Mouse (Mus musculus): Measurements from ENCODE around the gene Neurl1b. TPM values are rescaled to one million over a fixed set of nuclear protein-coding genes. Genes with fewer than 3 reads are reported as not detected.

The Neurl1b gene
- polyA plus RNA-seq, 1 experiment: 22.0 TPM

DNA sequence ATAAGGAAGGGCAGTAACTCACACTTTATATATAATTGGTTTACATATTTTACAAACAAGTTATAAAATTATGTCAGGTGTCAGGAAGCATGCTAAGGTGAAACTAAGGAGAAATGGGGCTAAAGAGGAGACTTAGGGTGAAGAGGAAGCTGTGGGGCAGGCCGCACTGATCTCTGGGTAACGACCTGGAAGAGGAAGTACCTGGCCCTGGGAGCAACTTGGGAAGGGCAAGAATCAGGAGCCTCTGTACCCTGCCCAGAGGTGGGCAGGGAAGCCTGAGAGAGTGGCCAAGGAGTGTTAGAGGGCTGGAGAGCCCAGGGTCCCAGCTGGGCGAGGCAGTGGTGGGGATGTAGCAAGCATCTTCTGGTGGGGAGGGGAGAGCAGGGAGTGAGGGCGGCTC, 66.3 kb downstream of the Neurl1b start:
- no peaks in the 10 kb centered on the region for H3K27me3 ChIP-seq (replicated peaks; ENCODE audit: control insufficient read depth, insufficient read depth, low read length)
- no peak for TF ChIP-seq POLR2A (IDR thresholded peaks at IDR 0.05; ENCODE audit: low read depth, low read length)
- no peak for TF ChIP-seq CTCF (conservative IDR thresholded peaks at IDR 0.05; ENCODE audit: insufficient read depth, insufficient read length, low read depth, low read length)
- 89% methylated on average over 4 of the region's 4 CpGs for WGBS
- no peak for DNase-seq
- no peak overlapping the region for H3K27ac ChIP-seq (ENCODE audit: insufficient read depth, low read depth, low read length)
- H3K4me3 ChIP-seq (ENCODE audit: insufficient read depth, low read depth, low read length): no peak overlapping the region
- H3K36me3 ChIP-seq (ENCODE audit: control insufficient read depth, insufficient read depth, low read length): no peaks in the 10 kb centered on the region
- H3K4me1 ChIP-seq (ENCODE audit: control insufficient read depth, insufficient read depth, low read length): no peaks in the 10 kb centered on the region

DNA sequence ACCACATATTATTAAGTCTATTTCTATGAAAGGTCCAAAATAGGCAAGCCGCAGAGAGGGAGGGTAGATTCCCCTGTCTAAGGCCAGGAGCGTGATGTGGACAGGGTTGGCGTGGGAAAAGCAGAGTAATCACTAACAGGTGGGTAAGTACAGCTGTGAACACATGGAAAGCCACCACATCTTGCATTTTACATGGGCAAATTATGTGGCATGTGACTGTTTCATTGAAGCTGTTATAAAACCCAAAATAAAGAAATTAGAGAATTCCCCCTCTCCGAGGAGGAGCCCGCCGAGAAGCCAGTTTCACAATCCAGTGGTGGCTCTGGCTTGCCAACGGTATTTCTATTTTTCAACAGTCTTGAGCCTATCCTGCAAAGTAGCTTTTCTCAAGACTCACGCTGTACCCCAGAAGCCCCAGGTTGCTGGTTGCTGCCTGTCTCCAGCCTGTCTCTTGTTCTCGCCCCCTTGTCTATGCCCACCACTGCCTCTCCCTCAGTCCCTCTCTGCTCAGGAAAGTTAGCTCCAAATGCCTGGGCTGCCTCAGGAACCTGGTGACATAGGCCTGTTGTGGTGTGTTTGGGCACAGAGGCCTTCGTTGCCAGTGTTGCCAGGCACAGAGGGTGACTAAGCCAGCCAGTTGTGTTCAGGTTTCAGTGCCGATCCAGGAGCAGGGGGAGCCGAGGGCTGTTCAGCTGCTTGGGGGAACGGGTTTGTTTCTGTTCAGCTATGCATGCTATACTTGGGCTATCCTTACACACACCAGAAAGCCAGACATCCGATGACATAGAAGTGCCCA, 70.2 kb downstream of the Neurl1b start:
- 83% methylated on average over 14 of the region's 14 CpGs for WGBS
- TF ChIP-seq CTCF (conservative IDR thresholded peaks at IDR 0.05; ENCODE audit: insufficient read depth, insufficient read length, low read depth, low read length) (no peak), POLR2A (IDR thresholded peaks at IDR 0.05; ENCODE audit: low read depth, low read length) (no peak)
- Histone ChIP-seq H3K4me3 (ENCODE audit: insufficient read depth, low read depth, low read length) (no peak overlapping the region), H3K27me3 (replicated peaks; ENCODE audit: control insufficient read depth, insufficient read depth, low read length) (no peaks in the 10 kb centered on the region), H3K36me3 (ENCODE audit: control insufficient read depth, insufficient read depth, low read length) (no peaks in the 10 kb centered on the region), H3K27ac (ENCODE audit: insufficient read depth, low read depth, low read length) (no peak overlapping the region), H3K4me1 (ENCODE audit: control insufficient read depth, insufficient read depth, low read length) (peaks cover 5% of the 10 kb centered on the region; the same call in 1 of the 2 replicates)
- DNase-seq: no peak

DNA sequence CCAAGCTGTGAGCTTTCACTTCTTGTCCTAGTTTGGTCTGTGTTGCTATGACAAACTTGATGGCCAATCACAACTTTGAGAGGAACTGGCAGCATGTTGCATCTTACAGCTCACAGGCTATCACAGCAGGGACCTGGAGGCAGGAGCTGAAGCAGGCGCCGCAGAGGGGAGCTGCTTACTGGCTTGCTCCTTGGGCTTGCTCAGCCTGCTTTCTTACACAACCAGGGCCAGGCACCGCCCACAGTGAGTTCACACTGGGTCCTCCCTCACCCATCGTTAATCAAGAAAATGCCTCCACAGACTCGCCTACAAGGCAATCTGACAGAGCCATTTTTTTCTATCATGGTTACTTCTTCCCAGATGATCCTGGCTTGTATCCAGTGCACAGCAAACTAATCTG, 72.6 kb downstream of the Neurl1b start:
- Histone ChIP-seq H3K4me1 (ENCODE audit: control insufficient read depth, insufficient read depth, low read length) (peaks cover 15% of the 10 kb centered on the region), H3K4me3 (ENCODE audit: insufficient read depth, low read depth, low read length) (no peak overlapping the region), H3K36me3 (ENCODE audit: control insufficient read depth, insufficient read depth, low read length) (no peaks in the 10 kb centered on the region), H3K27ac (ENCODE audit: insufficient read depth, low read depth, low read length) (no peak overlapping the region), H3K27me3 (replicated peaks; ENCODE audit: control insufficient read depth, insufficient read depth, low read length) (no peaks in the 10 kb centered on the region)
- DNase-seq: peak; percentile 63
- WGBS: 57% methylated on average over 5 of the region's 5 CpGs
- TF ChIP-seq POLR2A (IDR thresholded peaks at IDR 0.05; ENCODE audit: low read depth, low read length): no peak
- TF ChIP-seq CTCF (conservative IDR thresholded peaks at IDR 0.05; ENCODE audit: insufficient read depth, insufficient read length, low read depth, low read length): no peak

DNA sequence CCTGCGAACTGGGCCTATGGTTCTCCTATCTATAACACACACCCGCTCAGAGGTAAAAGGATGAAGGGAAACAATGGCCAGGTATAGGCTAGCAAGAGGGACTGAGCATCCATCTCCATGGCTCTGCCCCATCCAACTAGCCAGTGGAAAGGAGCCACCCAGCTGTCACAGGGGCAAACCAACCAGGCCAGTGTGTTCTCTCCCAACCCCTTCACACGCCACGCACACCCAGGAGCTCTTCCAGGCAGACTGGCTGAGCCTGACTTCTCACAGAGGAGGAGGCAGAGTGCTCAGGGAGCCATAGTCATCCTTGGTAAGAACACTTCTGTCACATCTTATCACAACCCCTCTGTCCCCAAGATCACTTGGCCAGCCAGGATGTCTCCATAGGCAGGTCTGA, 73.3 kb downstream of the Neurl1b start:
- Histone ChIP-seq H3K27me3 (replicated peaks; ENCODE audit: control insufficient read depth, insufficient read depth, low read length) (no peaks in the 10 kb centered on the region), H3K27ac (ENCODE audit: insufficient read depth, low read depth, low read length) (no peak overlapping the region), H3K4me1 (ENCODE audit: control insufficient read depth, insufficient read depth, low read length) (peaks cover 15% of the 10 kb centered on the region), H3K36me3 (ENCODE audit: control insufficient read depth, insufficient read depth, low read length) (no peaks in the 10 kb centered on the region), H3K4me3 (ENCODE audit: insufficient read depth, low read depth, low read length) (no peak overlapping the region)
- TF ChIP-seq CTCF (conservative IDR thresholded peaks at IDR 0.05; ENCODE audit: insufficient read depth, insufficient read length, low read depth, low read length): no peak
- TF ChIP-seq POLR2A (IDR thresholded peaks at IDR 0.05; ENCODE audit: low read depth, low read length): no peak
- no peak for DNase-seq
- 95% methylated on average over 4 of the region's 4 CpGs for WGBS

DNA sequence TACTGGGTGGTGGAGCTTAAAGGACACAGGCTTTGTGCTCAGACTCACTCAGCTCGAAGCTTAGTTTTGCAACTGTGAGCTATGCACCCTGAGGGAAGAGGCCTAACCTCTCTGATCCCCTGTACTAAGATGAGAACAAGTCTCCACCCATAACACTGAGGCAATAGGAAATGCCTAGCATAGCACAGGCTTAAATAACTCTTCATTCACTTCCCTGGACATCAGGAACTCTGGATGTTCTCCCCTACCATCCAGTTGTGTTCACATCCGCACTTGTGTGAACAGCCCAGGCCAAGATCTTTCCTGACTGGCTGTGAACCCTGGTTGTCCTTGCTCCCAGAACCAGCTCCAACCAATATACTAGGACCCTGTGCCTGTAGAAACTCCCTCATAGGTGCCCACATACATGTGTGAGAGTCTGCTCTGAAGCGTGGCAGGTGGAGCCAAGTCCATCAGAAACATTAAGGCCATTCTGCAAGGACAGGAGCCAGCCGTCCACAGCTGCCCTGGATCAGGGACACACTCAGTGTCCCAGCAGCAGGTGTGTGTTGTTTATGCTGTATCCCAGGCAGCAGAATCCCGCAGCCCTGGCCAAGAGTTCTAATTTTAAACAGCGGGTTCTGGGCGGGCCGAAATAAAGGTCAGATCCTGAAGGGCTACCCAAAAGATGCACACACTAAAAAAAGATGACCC, 74.2 kb downstream of the Neurl1b start:
- Histone ChIP-seq H3K4me1 (ENCODE audit: control insufficient read depth, insufficient read depth, low read length) (peaks cover 15% of the 10 kb centered on the region), H3K36me3 (ENCODE audit: control insufficient read depth, insufficient read depth, low read length) (no peaks in the 10 kb centered on the region), H3K27ac (ENCODE audit: insufficient read depth, low read depth, low read length) (peak overlapping the region; percentile 70), H3K4me3 (ENCODE audit: insufficient read depth, low read depth, low read length) (no peak overlapping the region), H3K27me3 (replicated peaks; ENCODE audit: control insufficient read depth, insufficient read depth, low read length) (no peaks in the 10 kb centered on the region)
- WGBS: 58% methylated on average over 8 of the region's 8 CpGs
- peak; percentile 73 for DNase-seq
- TF ChIP-seq CTCF (conservative IDR thresholded peaks at IDR 0.05; ENCODE audit: insufficient read depth, insufficient read length, low read depth, low read length): no peak
- TF ChIP-seq POLR2A (IDR thresholded peaks at IDR 0.05; ENCODE audit: low read depth, low read length): no peak

DNA sequence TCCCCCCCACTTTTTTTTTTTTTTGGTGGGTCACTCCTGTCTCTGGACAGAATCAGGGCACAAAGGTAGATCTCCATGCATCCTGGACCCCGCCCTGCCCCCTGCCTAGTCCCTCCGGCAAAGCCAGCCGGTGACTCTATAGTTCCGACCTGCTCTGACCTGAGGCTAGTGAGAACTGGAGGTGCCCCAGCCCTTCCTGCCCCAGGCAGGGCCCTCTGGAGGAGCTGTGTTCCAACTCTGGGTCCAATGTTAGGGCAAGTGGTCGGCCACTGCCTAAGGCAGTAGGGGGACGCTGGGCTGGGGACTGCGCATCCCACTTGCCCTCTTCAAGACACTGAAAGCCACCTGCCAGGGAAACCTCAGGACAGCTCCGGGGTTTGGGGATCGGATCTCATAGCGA, 75.4 kb downstream of the Neurl1b start:
- Histone ChIP-seq H3K27ac (ENCODE audit: insufficient read depth, low read depth, low read length) (peak overlapping the region; percentile 51; the same call in 1 of the 2 replicates), H3K27me3 (replicated peaks; ENCODE audit: control insufficient read depth, insufficient read depth, low read length) (no peaks in the 10 kb centered on the region), H3K4me3 (ENCODE audit: insufficient read depth, low read depth, low read length) (no peak overlapping the region), H3K36me3 (ENCODE audit: control insufficient read depth, insufficient read depth, low read length) (no peaks in the 10 kb centered on the region), H3K4me1 (ENCODE audit: control insufficient read depth, insufficient read depth, low read length) (peaks cover 15% of the 10 kb centered on the region)
- DNase-seq: no peak
- no peak for TF ChIP-seq POLR2A (IDR thresholded peaks at IDR 0.05; ENCODE audit: low read depth, low read length)
- no peak for TF ChIP-seq CTCF (conservative IDR thresholded peaks at IDR 0.05; ENCODE audit: insufficient read depth, insufficient read length, low read depth, low read length)
- WGBS: 96% methylated on average over 10 of the region's 10 CpGs

DNA sequence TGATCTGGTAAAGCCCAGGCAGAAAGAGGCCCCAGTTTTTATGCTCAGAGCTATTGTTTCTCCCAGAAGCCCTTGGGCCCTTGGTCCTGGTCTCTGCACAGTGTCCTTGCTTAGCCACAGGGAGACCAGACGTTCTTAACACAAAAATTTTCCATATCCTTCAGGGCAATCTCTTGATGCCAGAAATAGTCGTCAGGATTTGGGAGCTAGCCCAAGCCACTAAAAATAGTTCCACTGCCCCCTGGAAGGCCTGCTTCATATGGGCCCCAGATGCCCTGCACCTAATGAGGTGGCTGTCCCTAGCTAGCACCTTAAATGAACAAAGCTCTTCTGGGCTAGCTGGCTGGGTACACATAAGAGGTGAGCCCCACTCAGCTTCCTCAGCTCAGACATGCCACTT, 76.3 kb downstream of the Neurl1b start:
- TF ChIP-seq POLR2A (IDR thresholded peaks at IDR 0.05; ENCODE audit: low read depth, low read length) (no peak), CTCF (conservative IDR thresholded peaks at IDR 0.05; ENCODE audit: insufficient read depth, insufficient read length, low read depth, low read length) (no peak)
- H3K27ac ChIP-seq (ENCODE audit: insufficient read depth, low read depth, low read length): peak overlapping the region; percentile 85
- WGBS: 23% methylated on average over 2 of the region's 2 CpGs
- H3K4me1 ChIP-seq (ENCODE audit: control insufficient read depth, insufficient read depth, low read length): peaks cover 15% of the 10 kb centered on the region
- DNase-seq: peak; percentile 81
- no peaks in the 10 kb centered on the region for H3K27me3 ChIP-seq (replicated peaks; ENCODE audit: control insufficient read depth, insufficient read depth, low read length)
- no peak overlapping the region for H3K4me3 ChIP-seq (ENCODE audit: insufficient read depth, low read depth, low read length)
- no peaks in the 10 kb centered on the region for H3K36me3 ChIP-seq (ENCODE audit: control insufficient read depth, insufficient read depth, low read length)
